Mouse (Mus musculus): ENCODE results near the gene Ankrd55. TPM values are rescaled to one million over a fixed set of nuclear protein-coding genes. Genes with fewer than 3 reads are reported as not detected.

Ankrd55 gene
- polyA plus RNA-seq, 1 experiment: not detected

Other genes with a start within 250 kb of the Ankrd55 start
- 38.2 and 43.1 TPM in 2 replicates for gene Il6st, start 175.6 kb downstream of the Ankrd55 start, polyA plus RNA-seq (2012; ENCODE audit: insufficient read depth, insufficient read length, missing spikeins)